Comparison of ENCODE assay signal across 11 mouse cellular contexts in genomic region chr16:63094126-63094840, GRCm38 (mm10).
A peak's percentile ranks its signal among the peaks of the same experiment; 100 is the strongest.
DNase-seq lines count a peak whose midpoint lies in the region.
"Had no signal": no experiment of that assay in that cellular context is flagged by ENCODE, and none has a peak within 500 bp of the region (broad histone marks: within the 10 kb centered on the region; RNA-seq: fewer than 3 reads in every experiment).

No protein-coding gene starts in this region.

- intact Hi-C loops in left cerebral cortex, postnatal 4 days (cut with DNase I): no loop called here
- intact Hi-C loops in left cerebral cortex, postnatal 14 days (cut with DNase I): no loop called here

- DNase-seq in cerebellum, adult 9-10 months: peak; percentile 23
- DNase-seq in cerebellum, adult 11-12 months: no peak
- DNase-seq in left cerebral cortex, postnatal 4 days: peak; percentile 84
- DNase-seq in left cerebral cortex, adult 8-10 months (ENCODE audit: low spot score in 2 of 2): no peak
- DNase-seq in heart, postnatal 4 days: peak; percentile 30
- peak; percentile 32 for DNase-seq in lung, postnatal 25 days (ENCODE audit: low spot score)
- DNase-seq in frontal cortex, adult 2 months (ENCODE audit: extremely low spot score in 1 of 2, low spot score in 1 of 2): no peak
- DNase-seq in left cerebral cortex, postnatal 14 days (ENCODE audit: low spot score in 2 of 2): no peak
- DNase-seq: B cell, adult 2 months; liver, embryonic 13.5 days; right cerebral cortex, postnatal 14 days had no signal

Comparison
In these comparisons a context has a peak if more than half of its experiments do, and no peak if none do; other contexts are left out.
1. DNase-seq: peak in cerebellum, adult 9-10 months (single experiment), left cerebral cortex, postnatal 4 days (single experiment), heart, postnatal 4 days (single experiment) and lung, postnatal 25 days (single experiment); none in cerebellum, adult 11-12 months (single experiment), left cerebral cortex, adult 8-10 months (0 of 2), frontal cortex, adult 2 months (0 of 2) and left cerebral cortex, postnatal 14 days (0 of 2).